13 mouse cellular contexts compared by ENCODE assay signal in the genomic region with DNA sequence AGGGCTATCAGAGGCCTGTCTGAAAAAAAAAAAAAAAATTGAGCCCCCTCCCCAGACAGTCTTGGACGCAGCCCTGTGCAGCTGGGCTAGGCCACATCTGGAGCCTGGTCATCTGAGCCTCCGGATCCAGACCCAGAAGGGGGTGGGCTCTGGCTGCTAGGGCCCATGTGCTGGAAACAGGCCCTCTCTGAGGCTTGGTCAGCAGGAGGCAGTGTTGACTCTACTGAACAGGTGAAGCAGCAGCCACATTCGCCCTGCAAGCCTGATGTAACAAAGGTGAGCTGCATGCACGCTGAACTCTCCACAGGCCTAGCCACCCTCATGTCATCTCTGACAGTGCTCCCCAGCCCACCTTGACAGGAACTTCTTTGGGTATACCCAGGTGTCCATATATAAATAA. TPM values are rescaled to one million over a fixed set of nuclear protein-coding genes. Genes with fewer than 3 reads are reported as not detected.
A peak's percentile ranks its signal among the peaks of the same experiment; 100 is the strongest.
DNase-seq lines count a peak whose midpoint lies in the region; ATAC-seq and TF ChIP-seq lines count a peak whose summit lies in the region.
"Had no signal": no experiment of that assay in that cellular context is flagged by ENCODE, and none has a peak within 500 bp of the region (broad histone marks: within the 10 kb centered on the region; RNA-seq: fewer than 3 reads in every experiment).

No protein-coding gene starts in this region.

- TF ChIP-seq POLR2A in CH12.LX (IDR thresholded peaks at IDR 0.05; ENCODE audit: low read depth, low read length): no peak

- peak; percentile 29 for DNase-seq in embryo, embryonic 10 days (ENCODE audit: low spot score)
- no peak for DNase-seq in embryo, embryonic 10.5 days (ENCODE audit: low spot score)
- DNase-seq in limb, embryonic 11.5 days (ENCODE audit: low spot score): peak; percentile 37
- DNase-seq in limb, embryonic 10.5 days (ENCODE audit: low spot score): no peak
- DNase-seq in CH12.LX (ENCODE audit: extremely low read depth): peak; percentile 35
- peak; percentile 28 for DNase-seq in embryonic facial prominence, embryonic 11.5 days (ENCODE audit: low spot score)
- DNase-seq in cerebellum, postnatal 4 days (ENCODE audit: low spot score in 2 of 2): no peak
- no peak for DNase-seq in ovary, postnatal 10 days (ENCODE audit: low spot score)
- DNase-seq: liver, embryonic 13.5 days; right cerebral cortex, postnatal 4 days; thymus, adult 2 months had no signal

- WGBS in limb, embryonic 11.5 days: 57% methylated on average over 4 of the region's 4 CpGs
- WGBS in limb, embryonic 10.5 days: 59% methylated on average over 4 of the region's 4 CpGs
- WGBS in embryonic facial prominence, embryonic 11.5 days: 41% methylated on average over 4 of the region's 4 CpGs

- ATAC-seq in limb, embryonic 11.5 days (ENCODE audit: insufficient number of reproducible peaks, low FRiP score, low TSS enrichment, low read depth): no peak
- ATAC-seq in embryonic facial prominence, embryonic 11.5 days (replicated peaks; ENCODE audit: insufficient number of reproducible peaks, low FRiP score, low TSS enrichment, low read depth): no peak
- ATAC-seq: midbrain, embryonic 16.5 days had no signal

- no peak overlapping the region for H3K4me2 ChIP-seq in limb, embryonic 11.5 days (ENCODE audit: low read depth, severe bottlenecking)
- no peak overlapping the region for H3K4me2 ChIP-seq in CH12.LX (ENCODE audit: insufficient read depth, low read depth, poor library complexity, severe bottlenecking)
- H3K4me2 ChIP-seq in embryonic facial prominence, embryonic 11.5 days (ENCODE audit: low read depth, low read length): no peak overlapping the region
- H3K4me2 ChIP-seq: heart, embryonic 15.5 days; liver, embryonic 13.5 days had no signal

- no peaks in the 10 kb centered on the region for H3K9me3 ChIP-seq in limb, embryonic 11.5 days (ENCODE audit: control insufficient read depth, low read length)
- no peaks in the 10 kb centered on the region for H3K9me3 ChIP-seq in limb, embryonic 10.5 days (replicated peaks)
- no peaks in the 10 kb centered on the region for H3K9me3 ChIP-seq in CH12.LX (replicated peaks; ENCODE audit: low read length)
- no peaks in the 10 kb centered on the region for H3K9me3 ChIP-seq in embryonic facial prominence, embryonic 11.5 days (replicated peaks; ENCODE audit: control insufficient read depth, low read length)
- H3K9me3 ChIP-seq: heart, embryonic 15.5 days; liver, embryonic 13.5 days had no signal

- H3K27me3 ChIP-seq in limb, embryonic 11.5 days (ENCODE audit: control insufficient read depth, insufficient read depth, low read length): no peaks in the 10 kb centered on the region
- no peaks in the 10 kb centered on the region for H3K27me3 ChIP-seq in limb, embryonic 10.5 days (ENCODE audit: low read depth, poor library complexity, severe bottlenecking)
- H3K27me3 ChIP-seq in CH12.LX (replicated peaks): no peaks in the 10 kb centered on the region
- H3K27me3 ChIP-seq in embryonic facial prominence, embryonic 11.5 days (ENCODE audit: control insufficient read depth, insufficient read depth, low read length): no peaks in the 10 kb centered on the region
- H3K27me3 ChIP-seq: heart, embryonic 15.5 days; liver, embryonic 13.5 days had no signal

- in situ Hi-C loops in CH12.LX (cut with MboI; ENCODE audit: low pct_ligation_motif_present, low pct_unique_long_range_greater_than_20kb, low sequenced_read_pairs): loop anchor here (5.0 kb wide), 1 partner anchor 38 kb away; no protein-coding TSS in a partner anchor

- peaks cover 9% of the 10 kb centered on the region for H3K4me1 ChIP-seq in limb, embryonic 11.5 days (ENCODE audit: control insufficient read depth, insufficient read depth, low read length)
- H3K4me1 ChIP-seq in limb, embryonic 10.5 days: peaks cover 30% of the 10 kb centered on the region
- H3K4me1 ChIP-seq in CH12.LX (ENCODE audit: control insufficient read depth in 1 of 2, insufficient read depth in 2 of 2): peaks cover 15 to 65% of the 10 kb centered on the region in 2 experiments
- H3K4me1 ChIP-seq in embryonic facial prominence, embryonic 11.5 days (ENCODE audit: control insufficient read depth, insufficient read depth, low read length): peaks cover 4% of the 10 kb centered on the region

- no peak overlapping the region for H3K4me3 ChIP-seq in limb, embryonic 11.5 days (ENCODE audit: low read depth, low read length)
- H3K4me3 ChIP-seq in limb, embryonic 10.5 days: no peak overlapping the region
- H3K4me3 ChIP-seq in CH12.LX (replicated peaks in 1 of 3; ENCODE audit: low read depth in 2 of 3, low read length in 2 of 3, poor library complexity in 1 of 3): no peak overlapping the region
- no peak overlapping the region for H3K4me3 ChIP-seq in embryonic facial prominence, embryonic 11.5 days (ENCODE audit: low read depth, low read length)
- H3K4me3 ChIP-seq: heart, embryonic 15.5 days; liver, embryonic 13.5 days had no signal

- peak in 1 of 2 experiments; percentile 54; a peak in 2 of 4 replicates for TF ChIP-seq CTCF in CH12.LX (conservative IDR thresholded peaks at IDR 0.05 in 1 of 2, IDR thresholded peaks at IDR 0.05 in 1 of 2; ENCODE audit: low read depth in 2 of 2, low read length in 2 of 2)

- no peak overlapping the region for H3K9ac ChIP-seq in limb, embryonic 11.5 days (ENCODE audit: low read length)
- H3K9ac ChIP-seq in CH12.LX (ENCODE audit: insufficient read depth, low read depth): no peak overlapping the region
- H3K9ac ChIP-seq in embryonic facial prominence, embryonic 11.5 days (replicated peaks; ENCODE audit: low read length): no peak overlapping the region
- H3K9ac ChIP-seq: heart, embryonic 15.5 days; liver, embryonic 13.5 days had no signal

- H3K36me3 ChIP-seq in limb, embryonic 11.5 days (ENCODE audit: control insufficient read depth, insufficient read depth, low read length): 0 out of 2 replicates have a peak, but pooled peaks cover 2% of the 10 kb centered on the region
- H3K36me3 ChIP-seq in limb, embryonic 10.5 days: peaks cover 59% of the 10 kb centered on the region
- H3K36me3 ChIP-seq in CH12.LX (replicated peaks in 1 of 2; ENCODE audit: control insufficient read depth in 1 of 2, insufficient read depth in 1 of 2, low read length in 1 of 2): peaks cover 2 to 28% of the 10 kb centered on the region in 2 experiments
- H3K36me3 ChIP-seq in embryonic facial prominence, embryonic 11.5 days (replicated peaks; ENCODE audit: control insufficient read depth, insufficient read depth, low read depth, low read length): no peaks in the 10 kb centered on the region

- H3K79me2 ChIP-seq in CH12.LX (replicated peaks; ENCODE audit: control insufficient read depth, extremely low read depth, insufficient read depth, poor library complexity, severe bottlenecking): peaks cover 13% of the 10 kb centered on the region; the same call in 1 of the 2 replicates

- no peak overlapping the region for H3K27ac ChIP-seq in limb, embryonic 11.5 days (replicated peaks; ENCODE audit: low read depth, low read length)
- no peak overlapping the region for H3K27ac ChIP-seq in limb, embryonic 10.5 days
- H3K27ac ChIP-seq in CH12.LX (ENCODE audit: insufficient read depth, low read depth): no peak overlapping the region
- no peak overlapping the region for H3K27ac ChIP-seq in embryonic facial prominence, embryonic 11.5 days (replicated peaks; ENCODE audit: low read depth, low read length)
- H3K27ac ChIP-seq: heart, embryonic 15.5 days; liver, embryonic 13.5 days had no signal

- dilution Hi-C loops in CH12.LX (cut with MboI; ENCODE audit: extremely low pct_ligation_motif_present, extremely low pct_unique_long_range_greater_than_20kb, low sequenced_read_pairs): no loop called here

- no peak for TF ChIP-seq EP300 in CH12.LX (IDR thresholded peaks at IDR 0.05; ENCODE audit: low read length)

- peak; percentile 34 for TF ChIP-seq RAD21 in CH12.LX (IDR thresholded peaks at IDR 0.05; ENCODE audit: low read depth, low read length)

RNA-seq across cellular contexts. Expression of a gene that starts 5.0 kb away (rescaled TPM):
- 3.9 and 4.4 TPM in 2 replicates for polyA plus RNA-seq in limb, embryonic 11.5 days (2014; fragmentation: Nextera tagmentation; extraction: Ambion mirVana)
- polyA plus RNA-seq in limb, embryonic 10.5 days (2016; fragmentation: Nextera tagmentation; extraction: Ambion mirVana): 5.0 and 5.6 TPM in 2 replicates
- total RNA-seq in CH12.LX (2012; rRNA removed) (12.3 and 13.7 TPM in 2 replicates), CH12.LX (2014; rRNA removed) (12.4 and 12.7 TPM in 2 replicates)
- polyA plus RNA-seq in CH12.LX (2012; ENCODE audit: insufficient read length, low read depth): 22.0 and 28.2 TPM in 2 replicates
- 2.9 and 3.5 TPM in 2 replicates for polyA plus RNA-seq in embryonic facial prominence, embryonic 11.5 days (2014; fragmentation: Nextera tagmentation; extraction: Ambion mirVana)

RNA-seq across cellular contexts. Expression of a gene that starts 25.7 kb away (rescaled TPM):
- 1.4 and 3.5 TPM in 2 replicates for polyA plus RNA-seq in limb, embryonic 11.5 days (2014; fragmentation: Nextera tagmentation; extraction: Ambion mirVana)
- 1.3 and 3.0 TPM in 2 replicates for polyA plus RNA-seq in limb, embryonic 10.5 days (2016; fragmentation: Nextera tagmentation; extraction: Ambion mirVana)
- total RNA-seq in CH12.LX (2012; rRNA removed): 3.4 and 7.6 TPM in 2 replicates
- 11.0 and 14.0 TPM in 2 replicates for total RNA-seq in CH12.LX (2014; rRNA removed)
- 0.16 and 7.0 TPM in 2 replicates for polyA plus RNA-seq in CH12.LX (2012; ENCODE audit: insufficient read length, low read depth)
- 3.2 TPM in 1 of 2 replicates, not detected in the other for polyA plus RNA-seq in embryonic facial prominence, embryonic 11.5 days (2014; fragmentation: Nextera tagmentation; extraction: Ambion mirVana)
- polyA plus RNA-seq: heart, embryonic 15.5 days had no signal

RNA-seq across cellular contexts. Expression of a gene that starts 36.1 kb away (rescaled TPM):
- not detected in 2 replicates for polyA plus RNA-seq in limb, embryonic 11.5 days (2014; fragmentation: Nextera tagmentation; extraction: Ambion mirVana)
- 0.05 TPM in 1 of 2 replicates, not detected in the other for polyA plus RNA-seq in limb, embryonic 10.5 days (2016; fragmentation: Nextera tagmentation; extraction: Ambion mirVana)
- total RNA-seq in CH12.LX (2012; rRNA removed) (0.63 and 0.64 TPM in 2 replicates), CH12.LX (2014; rRNA removed) (0.23 and 0.41 TPM in 2 replicates)
- 1.2 and 1.7 TPM in 2 replicates for polyA plus RNA-seq in CH12.LX (2012; ENCODE audit: insufficient read length, low read depth)
- polyA plus RNA-seq in embryonic facial prominence, embryonic 11.5 days (2014; fragmentation: Nextera tagmentation; extraction: Ambion mirVana): not detected in 2 replicates

RNA-seq across cellular contexts. Expression of a gene that starts 41.3 kb away (rescaled TPM):
- 0.27 and 0.60 TPM in 2 replicates for polyA plus RNA-seq in limb, embryonic 11.5 days (2014; fragmentation: Nextera tagmentation; extraction: Ambion mirVana)
- 1.1 and 1.6 TPM in 2 replicates for polyA plus RNA-seq in limb, embryonic 10.5 days (2016; fragmentation: Nextera tagmentation; extraction: Ambion mirVana)
- total RNA-seq in CH12.LX (2012; rRNA removed): 3.8 and 5.2 TPM in 2 replicates
- total RNA-seq in CH12.LX (2014; rRNA removed): 0.58 and 0.68 TPM in 2 replicates
- 2.7 TPM in 2 replicates for polyA plus RNA-seq in CH12.LX (2012; ENCODE audit: insufficient read length, low read depth)
- 0.17 and 0.42 TPM in 2 replicates for polyA plus RNA-seq in embryonic facial prominence, embryonic 11.5 days (2014; fragmentation: Nextera tagmentation; extraction: Ambion mirVana)

RNA-seq across cellular contexts. Expression of a gene that starts 53.8 kb away (rescaled TPM):
- 67.2 and 73.2 TPM in 2 replicates for polyA plus RNA-seq in limb, embryonic 11.5 days (2014; fragmentation: Nextera tagmentation; extraction: Ambion mirVana)
- polyA plus RNA-seq in limb, embryonic 10.5 days (2016; fragmentation: Nextera tagmentation; extraction: Ambion mirVana): 58.6 and 77.7 TPM in 2 replicates
- 0.17 TPM in 2 replicates for total RNA-seq in CH12.LX (2012; rRNA removed)
- 0.07 and 0.09 TPM in 2 replicates for total RNA-seq in CH12.LX (2014; rRNA removed)
- polyA plus RNA-seq in CH12.LX (2012; ENCODE audit: insufficient read length, low read depth): 0.97 and 1.2 TPM in 2 replicates
- polyA plus RNA-seq in embryonic facial prominence, embryonic 11.5 days (2014; fragmentation: Nextera tagmentation; extraction: Ambion mirVana): 59.3 and 61.3 TPM in 2 replicates

Comparison
In these comparisons a context has a peak if more than half of its experiments do, and no peak if none do; other contexts are left out.
1. DNase-seq: peak in embryo, embryonic 10 days (single experiment), limb, embryonic 11.5 days (single experiment), CH12.LX (single experiment) and embryonic facial prominence, embryonic 11.5 days (single experiment); none in embryo, embryonic 10.5 days (single experiment), limb, embryonic 10.5 days (single experiment), cerebellum, postnatal 4 days (0 of 2) and ovary, postnatal 10 days (single experiment).